Mouse (Mus musculus) liver (tissue): ENCODE data around the gene Tssk4.
A peak's percentile ranks its signal among the peaks of the same experiment; 100 is the strongest.

Experiments
- DNase-seq: peaks from one replicate; pipeline ENCODE4 v3.0.0-alpha.2; 2020; ENCODE audit warnings: mixed read lengths

The Tssk4 gene

GRCm38 (mm10) chr14:55643060-55643907, 6.7 kb upstream of the Tssk4 start, which contains the start of gene Tm9sf1:
TSS of gene Tm9sf1 (minus strand) at chr14:55643806.
- peak; percentile 85 for DNase-seq

GRCm38 (mm10) chr14:55644261-55644888, 5.6 kb upstream of the Tssk4 start:
- no peak for DNase-seq

- no peak for DNase-seq
Observed at GRCm38 (mm10) chr14:55651528-55651927, 1.5 kb downstream of the Tssk4 start.

DNA sequence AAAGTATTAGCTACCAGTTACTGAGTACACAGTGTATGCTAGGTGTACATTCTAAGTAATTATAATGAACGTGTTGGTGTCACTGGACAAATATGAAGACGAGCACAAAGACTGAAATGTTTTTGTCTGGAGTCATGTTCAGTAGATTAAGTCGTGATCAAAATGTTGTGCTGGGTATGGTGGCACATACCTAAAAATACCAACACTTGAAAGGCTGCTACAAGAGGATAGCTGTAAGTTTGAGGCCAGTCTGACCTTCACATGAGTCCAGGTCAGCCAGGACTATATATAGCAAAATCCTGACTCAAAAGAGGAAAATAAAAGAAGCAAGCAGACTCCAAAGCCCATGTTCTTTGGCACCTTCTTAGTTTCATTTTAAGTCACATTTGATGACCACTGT, 7.0 kb downstream of the Tssk4 start:
- no peak for DNase-seq

DNA sequence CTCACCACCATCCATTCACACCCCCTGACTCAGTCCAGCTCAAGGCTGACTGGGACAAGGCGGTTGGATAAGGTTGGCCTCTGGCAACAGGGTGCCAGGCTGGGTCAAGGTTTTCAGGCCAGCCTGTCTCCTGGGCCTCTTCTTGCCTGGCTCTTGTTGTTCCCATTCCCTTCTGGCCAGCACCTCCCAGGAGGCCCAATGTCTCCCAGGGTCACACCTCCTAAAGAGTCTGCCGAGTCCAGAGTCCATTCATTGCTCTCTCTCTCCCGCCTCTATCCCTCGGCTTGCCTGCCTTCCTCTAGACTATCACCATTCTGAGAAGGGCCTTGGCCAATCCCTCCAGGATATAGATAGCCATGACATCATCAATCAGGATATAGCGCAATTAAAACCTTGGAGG, 8.0 kb downstream of the Tssk4 start:
- DNase-seq = no peak

GRCm38 (mm10) chr14:55659960-55660573, 10.1 kb downstream of the Tssk4 start, which contains the start of gene Mdp1:
TSS of gene Mdp1 (minus strand) at chr14:55660508.
- peak; percentile 86 for DNase-seq

GRCm38 (mm10) chr14:55660636-55661035, 10.7 kb downstream of the Tssk4 start:
- no peak for DNase-seq

- no peak for DNase-seq
Observed at GRCm38 (mm10) chr14:55671486-55671832, 21.5 kb downstream of the Tssk4 start.

DNA sequence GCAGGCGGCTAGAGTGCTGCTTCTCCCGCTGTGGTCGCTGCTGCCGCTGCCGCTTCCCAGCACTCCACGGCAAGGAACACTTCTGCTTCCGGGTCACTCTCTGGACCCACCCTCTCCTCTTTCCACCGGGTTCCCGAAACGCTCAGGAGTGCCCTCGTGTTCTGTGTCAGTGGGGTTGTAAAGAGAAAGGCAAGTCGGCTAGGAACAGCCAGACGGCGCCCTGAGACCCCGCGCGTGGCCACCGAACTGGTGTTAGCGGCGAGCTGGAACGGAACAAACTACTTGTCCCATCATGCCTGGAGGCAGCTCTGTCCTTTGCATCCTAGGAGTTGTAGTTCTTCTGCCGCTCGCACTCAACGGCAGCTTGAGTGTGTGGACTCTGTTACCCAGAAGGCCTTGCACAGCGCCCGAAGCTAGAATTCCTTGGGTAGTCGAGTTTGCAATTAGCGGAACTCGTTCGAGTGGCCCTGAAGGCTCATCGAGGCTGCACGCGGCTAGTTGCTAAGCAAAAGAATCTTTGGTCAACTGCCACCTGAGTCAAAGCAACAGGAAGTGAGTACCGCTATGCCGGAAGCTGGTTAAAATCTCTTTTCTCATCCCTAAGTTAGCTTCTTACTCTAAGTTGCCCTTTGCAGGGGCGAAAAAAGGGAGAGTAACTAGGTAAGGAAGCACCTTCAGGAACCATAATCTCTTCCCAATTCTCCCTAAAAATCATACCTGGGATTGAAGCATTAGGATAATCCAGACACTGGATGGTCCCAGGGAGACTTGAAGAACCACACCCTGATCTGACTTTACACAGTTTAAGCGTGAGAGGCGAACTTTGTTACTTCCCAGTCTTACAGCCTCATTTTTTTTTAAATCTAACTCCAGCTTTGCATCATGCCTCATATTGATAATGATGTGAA, 22.1 kb downstream of the Tssk4 start, which contains the start of the genes Gmpr2 and Nedd8:
Gmpr2 (plus strand) TSS at position 109 of the 908 bp plus-strand sequence.
Nedd8 (minus strand) TSS at position 292 of the 908 bp plus-strand sequence.
- DNase-seq = peak; percentile 91

GRCm38 (mm10) chr14:55672741-55673060, 22.7 kb downstream of the Tssk4 start:
- DNase-seq = no peak

DNA sequence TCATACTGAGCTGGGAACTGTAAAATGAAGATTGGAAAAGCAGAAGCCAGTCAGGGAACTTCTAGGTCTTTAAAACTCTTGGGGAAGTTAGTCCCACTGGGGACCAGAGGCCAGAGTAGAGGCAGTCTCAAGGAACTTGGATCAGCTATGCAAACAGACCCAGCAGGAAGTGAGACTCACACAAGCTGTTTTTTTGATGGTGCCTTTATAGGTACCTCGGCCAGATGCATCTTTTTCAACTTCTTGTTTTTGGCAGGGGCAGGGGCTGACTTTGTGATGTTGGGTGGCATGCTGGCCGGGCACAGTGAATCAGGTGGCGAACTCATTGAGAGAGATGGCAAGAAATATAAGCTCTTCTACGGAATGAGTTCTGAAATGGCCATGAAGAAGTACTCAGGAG, 27.6 kb downstream of the Tssk4 start:
- DNase-seq = no peak

- DNase-seq = peak; percentile 93
Observed at GRCm38 (mm10) chr14:55681160-55682117, 31.5 kb downstream of the Tssk4 start, which contains the start of gene Tinf2. TSS of gene Tinf2 (minus strand) at chr14:55681820.

GRCm38 (mm10) chr14:55682118-55682493, 32.1 kb downstream of the Tssk4 start:
- DNase-seq = no peak

GRCm38 (mm10) chr14:55689433-55689832, 39.4 kb downstream of the Tssk4 start:
- no peak for DNase-seq

DNA sequence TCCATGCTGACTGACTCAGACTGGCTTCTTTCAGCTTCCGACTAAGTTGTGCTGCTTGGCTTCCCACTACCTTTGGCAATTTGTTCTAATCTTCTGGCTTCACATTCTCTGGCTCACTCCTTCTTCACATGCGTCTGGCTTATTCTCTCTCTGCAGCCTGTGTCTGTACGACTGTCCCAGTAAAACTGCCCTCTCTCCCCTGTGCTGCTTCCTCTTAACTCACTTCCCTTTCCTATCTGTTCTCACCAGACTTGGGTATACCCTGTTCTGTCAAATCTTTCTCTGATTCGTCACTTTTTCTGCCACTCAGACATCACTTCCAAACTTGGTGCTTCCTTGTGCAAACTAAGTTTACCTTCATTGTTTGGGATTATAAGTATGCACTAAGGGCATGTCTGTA, 47.2 kb downstream of the Tssk4 start:
- no peak for DNase-seq

DNA sequence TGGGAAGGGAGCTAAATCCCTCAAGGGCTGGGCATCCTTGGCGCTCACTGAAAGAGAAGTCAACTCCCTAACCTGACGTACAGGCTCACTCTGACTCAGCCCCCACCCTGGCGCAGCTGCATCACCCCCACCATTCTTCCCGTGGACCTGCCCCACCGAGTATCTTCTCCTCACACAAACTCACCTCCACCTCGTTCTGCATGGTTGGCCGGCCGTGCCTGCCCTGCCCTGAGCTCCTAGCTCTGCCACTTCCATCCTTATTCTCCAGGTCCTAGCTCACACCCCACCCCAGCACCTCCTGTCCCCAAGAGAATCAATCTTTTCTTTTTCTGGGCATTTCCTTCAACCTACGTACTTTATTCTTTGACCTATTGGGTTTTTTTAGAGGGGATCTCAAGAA, 51.1 kb downstream of the Tssk4 start:
- DNase-seq = no peak
